Mouse (Mus musculus) lung, adult 2 months (tissue): ENCODE results near the gene Ebf1.

Source experiments
- CTCF ChIP-seq: fragments of 200-500 bp; IDR thresholded peaks from 2 replicates; pipeline ENCODE4 v1.5.1; 2011; ENCODE audit warnings: mild to moderate bottlenecking, low read length, control low read depth; ENCODE audit not compliant: insufficient read depth
- POLR2A ChIP-seq: fragments of 200-500 bp; IDR thresholded peaks from 2 replicates; pipeline ENCODE4 v1.6.1; 2011; ENCODE audit warnings: low read depth, mild to moderate bottlenecking, control low read depth, low read length, borderline replicate concordance; ENCODE audit errors: extremely low read depth

GRCm38 (mm10) chr11:44763992-44764835 is 147.1 kb downstream of the Ebf1 start:
- TF ChIP-seq CTCF (no peak), POLR2A (no peak)
